Mouse (Mus musculus): ENCODE results near the gene Col6a4.

DNA sequence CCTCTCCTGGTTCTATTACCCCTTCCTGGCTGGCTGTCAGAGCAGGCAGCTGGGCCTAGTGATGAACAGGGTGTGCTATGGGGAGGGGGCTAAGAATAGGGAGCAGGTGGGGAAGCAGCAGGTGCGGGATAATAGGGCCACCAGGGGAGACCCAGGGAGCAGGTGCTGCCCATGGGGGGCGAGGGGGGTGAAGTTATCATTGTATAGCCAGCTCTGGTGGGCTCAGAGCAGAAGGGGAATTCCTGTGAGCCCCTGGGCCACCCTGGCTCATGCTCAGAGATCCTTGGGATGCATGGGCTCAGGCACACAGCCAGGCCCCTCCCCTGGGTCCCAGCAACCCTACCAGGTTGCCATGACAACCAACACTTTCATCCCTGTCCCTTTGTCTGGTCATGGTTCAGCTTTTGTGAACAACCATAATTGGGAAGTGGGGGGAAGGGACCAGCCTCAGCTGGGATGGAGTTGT is 30.2 kb upstream of the Col6a4 start:
- TF ChIP-seq CTCF (IDR thresholded peaks at IDR 0.05; ENCODE audit: borderline replicate concordance, insufficient read depth, low read length) (no peak), POLR2A (IDR thresholded peaks at IDR 0.05; ENCODE audit: low read depth, low read length) (no peak)
